Mouse (Mus musculus): ENCODE measurements at regions not wholly inside any gene's neighbourhood (a gene's known extent, or its start where the extent isn't known, plus 50 kb on each side); places are given as distances from the start of the nearest gene placed in this dataset.

DNA sequence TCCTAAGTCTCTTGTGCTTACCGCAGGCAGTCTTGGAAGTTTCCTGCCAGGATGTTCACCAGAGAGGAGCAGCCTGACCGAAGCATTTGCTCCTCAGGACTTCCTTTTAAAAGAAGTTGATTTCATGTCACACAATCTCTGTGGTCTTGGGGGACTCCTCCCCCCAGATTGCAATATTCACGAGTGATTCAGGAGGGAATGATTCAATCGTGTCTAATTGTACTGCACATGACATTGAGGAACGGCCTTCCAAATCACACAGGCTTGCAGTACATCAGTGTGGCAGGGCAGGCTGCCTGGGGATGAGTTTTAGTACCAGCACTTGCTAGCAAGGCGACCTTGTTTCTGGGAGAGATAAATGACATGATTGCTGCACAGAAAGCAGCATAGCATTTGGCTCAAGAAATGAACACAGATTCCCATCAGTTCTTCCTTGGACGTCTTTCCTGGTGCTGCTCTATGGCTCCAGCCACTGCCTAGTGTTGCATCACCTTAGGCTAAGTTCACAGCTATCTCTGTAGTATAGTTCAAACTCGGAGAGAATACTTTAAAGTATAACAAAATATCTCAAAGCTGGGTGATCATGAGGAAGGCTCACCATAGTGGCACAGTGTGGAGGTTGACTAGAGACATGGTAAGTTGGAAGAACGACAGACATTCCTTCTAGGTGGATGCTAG lies 673.0 kb downstream of the Zfp706 start:
- H3K36me3 ChIP-seq (replicated peaks): no peaks in the 10 kb centered on the region
- WGBS: 88% methylated on average over 9 of the region's 9 CpGs
- H3K9ac ChIP-seq: no peak overlapping the region
- H3K4me3 ChIP-seq (replicated peaks): no peak overlapping the region
- no peaks in the 10 kb centered on the region for H3K4me1 ChIP-seq
- H3K27me3 ChIP-seq: no peaks in the 10 kb centered on the region; the same call in 1 of the 2 replicates
- H3K4me2 ChIP-seq: no peak overlapping the region
- no peaks in the 10 kb centered on the region for H3K9me3 ChIP-seq
- ATAC-seq (ENCODE audit: low FRiP score): no peak
- H3K27ac ChIP-seq: no peak overlapping the region

DNA sequence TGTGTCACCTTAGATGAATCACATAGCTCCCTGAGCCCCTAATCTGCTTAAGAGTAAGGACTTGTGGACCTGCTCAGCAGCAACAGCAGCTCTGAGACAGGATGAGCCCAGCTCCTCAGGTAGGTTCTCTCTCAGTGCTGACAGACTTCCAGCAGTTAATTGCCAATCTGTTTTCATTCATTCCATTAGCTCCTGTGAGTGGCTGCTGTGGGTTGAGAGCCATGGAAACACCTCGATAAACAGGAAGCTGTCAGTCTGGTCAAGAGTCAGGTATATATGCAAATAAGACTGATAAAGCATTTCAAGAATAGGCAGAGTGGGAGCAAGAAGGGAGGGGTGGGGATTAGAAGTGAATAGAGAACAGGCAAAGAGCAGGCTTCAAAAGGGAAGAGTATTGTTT lies 673.7 kb downstream of the Zfp706 start:
- no peak for ATAC-seq (ENCODE audit: low FRiP score)
- Histone ChIP-seq H3K27ac (no peak overlapping the region), H3K9me3 (no peaks in the 10 kb centered on the region), H3K4me1 (no peaks in the 10 kb centered on the region), H3K9ac (no peak overlapping the region), H3K27me3 (no peaks in the 10 kb centered on the region; the same call in 1 of the 2 replicates), H3K36me3 (replicated peaks) (no peaks in the 10 kb centered on the region), H3K4me3 (replicated peaks) (no peak overlapping the region), H3K4me2 (no peak overlapping the region)
- WGBS: 72% methylated on average over 1 of the region's 1 CpGs

DNA sequence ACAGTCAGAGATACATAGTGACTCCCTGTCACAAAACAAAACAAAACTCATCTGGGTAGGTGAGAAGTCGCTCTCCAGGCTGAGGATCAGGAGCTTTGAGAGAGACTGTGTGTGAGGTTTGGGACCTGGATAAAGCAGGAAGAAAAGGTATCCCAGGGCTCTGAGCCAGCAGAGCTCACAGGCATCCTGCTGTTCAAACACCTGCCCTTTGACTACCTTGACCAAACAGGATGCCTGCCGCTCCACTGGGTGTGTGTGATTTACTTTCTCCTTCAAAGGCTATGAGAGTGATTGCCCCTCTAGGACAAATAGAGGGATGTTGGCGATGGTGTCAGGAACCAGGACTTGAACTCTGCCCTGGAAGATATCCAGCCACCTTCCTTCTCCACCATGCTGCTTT lies 674.3 kb downstream of the Zfp706 start:
- no peak overlapping the region for H3K4me3 ChIP-seq (replicated peaks)
- no peak overlapping the region for H3K4me2 ChIP-seq
- WGBS: 78% methylated on average over 3 of the region's 3 CpGs
- no peak for ATAC-seq (ENCODE audit: low FRiP score)
- H3K9ac ChIP-seq: no peak overlapping the region
- no peaks in the 10 kb centered on the region; the same call in 1 of the 2 replicates for H3K27me3 ChIP-seq
- no peaks in the 10 kb centered on the region for H3K36me3 ChIP-seq (replicated peaks)
- no peaks in the 10 kb centered on the region for H3K9me3 ChIP-seq
- no peak overlapping the region for H3K27ac ChIP-seq
- no peaks in the 10 kb centered on the region for H3K4me1 ChIP-seq
